Mouse (Mus musculus): ENCODE results near the gene Eif4e2.
A peak's percentile ranks its signal among the peaks of the same experiment; 100 is the strongest.

The Eif4e2 gene

GRCm38 (mm10) chr1:87213735-87214704 lies at the start of gene Eif4e2:
Gene Eif4e2, plus strand, starts transcription at chr1:87213914.
- peak; percentile 96 for DNase-seq (ENCODE audit: low spot score)

GRCm38 (mm10) chr1:87164164-87164795 lies 49.4 kb upstream of the Eif4e2 start:
- no peak for DNase-seq (ENCODE audit: low spot score)

GRCm38 (mm10) chr1:87164796-87165184 lies 48.9 kb upstream of the Eif4e2 start:
- no peak for DNase-seq (ENCODE audit: low spot score)

GRCm38 (mm10) chr1:87170458-87170857 lies 43.3 kb upstream of the Eif4e2 start:
- no peak for DNase-seq (ENCODE audit: low spot score)

GRCm38 (mm10) chr1:87171312-87171711 lies 42.4 kb upstream of the Eif4e2 start:
- no peak for DNase-seq (ENCODE audit: low spot score)

- no peak for DNase-seq (ENCODE audit: low spot score)
Observed at GRCm38 (mm10) chr1:87172316-87172715, 41.4 kb upstream of the Eif4e2 start.

- DNase-seq (ENCODE audit: low spot score) = peak; percentile 52
Observed at GRCm38 (mm10) chr1:87174006-87174955, 39.4 kb upstream of the Eif4e2 start.

- DNase-seq (ENCODE audit: low spot score) = peak; percentile 8
Observed at GRCm38 (mm10) chr1:87175852-87176292, 37.8 kb upstream of the Eif4e2 start.

- no peak for DNase-seq (ENCODE audit: low spot score)
Observed at GRCm38 (mm10) chr1:87180896-87181295, 32.8 kb upstream of the Eif4e2 start.

- no peak for DNase-seq (ENCODE audit: low spot score)
Observed at GRCm38 (mm10) chr1:87183013-87183412, 30.7 kb upstream of the Eif4e2 start, which contains the start of gene Prss56. Gene Prss56, plus strand, starts transcription at chr1:87183313.

- DNase-seq (ENCODE audit: low spot score) = no peak
Observed at GRCm38 (mm10) chr1:87183998-87184750, 29.5 kb upstream of the Eif4e2 start.

- peak; percentile 64 for DNase-seq (ENCODE audit: low spot score)
Observed at GRCm38 (mm10) chr1:87184751-87185139, 29.0 kb upstream of the Eif4e2 start.

GRCm38 (mm10) chr1:87185526-87185925 lies 28.2 kb upstream of the Eif4e2 start:
- no peak for DNase-seq (ENCODE audit: low spot score)

- no peak for DNase-seq (ENCODE audit: low spot score)
Observed at GRCm38 (mm10) chr1:87186261-87187036, 27.3 kb upstream of the Eif4e2 start.

- peak; percentile 46 for DNase-seq (ENCODE audit: low spot score)
Observed at GRCm38 (mm10) chr1:87187037-87187355, 26.7 kb upstream of the Eif4e2 start.

GRCm38 (mm10) chr1:87190429-87190828 lies 23.3 kb upstream of the Eif4e2 start, which contains the start of gene Chrnd:
Gene Chrnd, plus strand, starts transcription at chr1:87190607.
- DNase-seq (ENCODE audit: low spot score) = no peak

GRCm38 (mm10) chr1:87197296-87197695 lies 16.4 kb upstream of the Eif4e2 start:
- no peak for DNase-seq (ENCODE audit: low spot score)

- DNase-seq (ENCODE audit: low spot score) = no peak
Observed at GRCm38 (mm10) chr1:87198119-87199065, 15.3 kb upstream of the Eif4e2 start.

- no peak for DNase-seq (ENCODE audit: low spot score)
Observed at GRCm38 (mm10) chr1:87200811-87201210, 12.9 kb upstream of the Eif4e2 start.
